Mouse (Mus musculus): ENCODE results near the gene Nmur1. TPM values are rescaled to one million over a fixed set of nuclear protein-coding genes. Genes with fewer than 3 reads are reported as not detected.
"Not testable (repeated sequence)": the region's sequence is repeated elsewhere in the genome, so short reads cannot be mapped to it uniquely, and the experiment has no call there.

Nmur1 gene
- 0.02 TPM for polyA plus RNA-seq (2012; fragmentation: generic; extraction: Trizol)
- long read RNA-seq, experiment 1: 0 reads
- long read RNA-seq, experiment 2: 0 reads

DNA sequence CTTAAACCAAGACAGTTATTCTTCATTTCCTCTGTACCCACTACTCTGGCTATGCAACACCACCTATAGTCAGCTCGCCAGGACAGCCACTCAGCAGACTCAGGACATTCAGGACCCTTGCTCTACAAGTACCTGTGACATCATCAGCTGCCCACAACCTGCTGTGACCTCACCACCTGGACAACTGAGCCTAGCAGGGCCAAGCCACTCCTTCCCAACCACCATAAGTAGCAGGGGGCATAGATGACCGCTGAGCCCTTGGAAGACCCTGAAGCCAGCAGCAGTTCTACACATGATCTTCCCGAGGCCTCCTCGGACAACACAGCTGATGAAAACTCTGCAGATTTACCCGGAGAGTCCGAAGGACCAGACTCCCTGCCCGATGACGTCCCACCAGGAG, at the start of gene Nmur1, which contains the start of gene Tex44:
Gene Nmur1, minus strand, starts transcription at position 101 of the 400 bp plus-strand sequence.
Gene Tex44, plus strand, starts transcription at position 202 of the 400 bp plus-strand sequence.
- TF ChIP-seq CEBPB (IDR thresholded peaks at IDR 0.05; ENCODE audit: low read depth) (no peak), MYOG (IDR thresholded peaks at IDR 0.05; ENCODE audit: control insufficient read depth, extremely low read depth, insufficient read length) (no peak), MAX (IDR thresholded peaks at IDR 0.05) (no peak), FOSL1 (IDR thresholded peaks at IDR 0.05; ENCODE audit: insufficient read depth, low read length, poor library complexity, severe bottlenecking) (no peak), CTCF (IDR thresholded peaks at IDR 0.05; ENCODE audit: control insufficient read depth, insufficient read depth, insufficient read length) (no peak), USF1 (IDR thresholded peaks at IDR 0.05; ENCODE audit: low read depth) (no peak), MYOD1 (IDR thresholded peaks at IDR 0.05; ENCODE audit: control insufficient read depth, insufficient read length, low read depth) (no peak)
- Histone ChIP-seq H3K4me3 (ENCODE audit: insufficient read depth, poor library complexity, severe bottlenecking) (no peak within 1 kb of the TSS), H3K79me2 (ENCODE audit: control insufficient read depth, insufficient read depth) (no peaks in the 10 kb centered on the region), H3ac (ENCODE audit: control insufficient read depth, insufficient read length, low read depth) (no peak within 1 kb of the TSS), H3K36me3 (ENCODE audit: control insufficient read depth, insufficient read depth) (no peaks in the 10 kb centered on the region), H3K27me3 (ENCODE audit: control insufficient read depth, insufficient read depth, insufficient read length) (no peaks in the 10 kb centered on the region), H3K79me3 (ENCODE audit: low read depth) (no peaks in the 10 kb centered on the region)

DNA sequence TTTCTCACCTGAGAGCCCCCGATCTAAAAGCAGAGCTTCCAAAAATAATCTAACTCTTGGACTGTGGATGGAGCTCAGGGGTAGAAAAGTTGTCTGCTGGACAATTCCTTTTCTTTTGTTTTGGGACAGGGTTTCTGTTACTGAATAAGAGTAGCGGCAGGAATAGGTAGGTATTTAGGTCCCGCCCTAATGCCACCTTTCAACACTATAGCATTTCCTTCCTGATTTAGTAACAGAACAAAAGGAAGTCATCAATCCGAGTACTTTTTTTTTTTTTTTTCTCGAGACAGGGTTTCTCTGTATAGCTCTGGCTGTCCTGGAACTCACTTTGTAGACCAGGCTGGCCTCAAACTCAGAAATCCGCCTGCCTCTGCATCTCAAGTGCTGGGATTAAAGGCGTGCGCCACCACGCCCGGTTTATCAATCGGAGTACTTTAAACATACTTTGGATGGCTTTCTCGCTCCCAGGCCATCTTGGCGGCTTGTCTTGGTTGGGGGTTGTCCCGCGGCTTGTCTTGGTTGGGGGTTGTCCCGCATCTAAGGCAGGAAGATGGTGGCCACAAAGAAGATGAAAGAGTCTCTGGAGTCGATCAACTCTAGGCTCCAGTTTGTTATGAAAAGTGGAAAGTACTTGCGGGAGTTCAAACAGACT, 47.2 kb upstream of the Nmur1 start:
- H3K79me3 ChIP-seq (ENCODE audit: low read depth): no peaks in the 10 kb centered on the region
- TF ChIP-seq MYOD1 (IDR thresholded peaks at IDR 0.05; ENCODE audit: control insufficient read depth, insufficient read length, low read depth) (no peak), CTCF (IDR thresholded peaks at IDR 0.05; ENCODE audit: control insufficient read depth, insufficient read depth, insufficient read length) (no peak), FOSL1 (IDR thresholded peaks at IDR 0.05; ENCODE audit: insufficient read depth, low read length, poor library complexity, severe bottlenecking) (no peak), MYOG (IDR thresholded peaks at IDR 0.05; ENCODE audit: control insufficient read depth, extremely low read depth, insufficient read length) (no peak), CEBPB (IDR thresholded peaks at IDR 0.05; ENCODE audit: low read depth) (no peak), MAX (IDR thresholded peaks at IDR 0.05) (no peak)
- no peaks in the 10 kb centered on the region for H3K36me3 ChIP-seq (ENCODE audit: control insufficient read depth, insufficient read depth)
- H3ac ChIP-seq (ENCODE audit: control insufficient read depth, insufficient read length, low read depth): no peak overlapping the region
- H3K4me3 ChIP-seq (ENCODE audit: insufficient read depth, poor library complexity, severe bottlenecking): no peak overlapping the region
- no peaks in the 10 kb centered on the region for H3K27me3 ChIP-seq (ENCODE audit: control insufficient read depth, insufficient read depth, insufficient read length)
- H3K79me2 ChIP-seq (ENCODE audit: control insufficient read depth, insufficient read depth): no peaks in the 10 kb centered on the region

GRCm38 (mm10) chr1:86472197-86472952, 46.3 kb upstream of the Nmur1 start:
- TF ChIP-seq MAX (IDR thresholded peaks at IDR 0.05) (peak; percentile 44), FOSL1 (IDR thresholded peaks at IDR 0.05; ENCODE audit: insufficient read depth, low read length, poor library complexity, severe bottlenecking) (no peak), USF1 (IDR thresholded peaks at IDR 0.05; ENCODE audit: low read depth) (no peak)
- no peaks in the 10 kb centered on the region for H3K79me3 ChIP-seq (ENCODE audit: low read depth)
- H3K36me3 ChIP-seq (ENCODE audit: control insufficient read depth, insufficient read depth): no peaks in the 10 kb centered on the region
- peak overlapping the region; percentile 22 for H3K4me3 ChIP-seq (ENCODE audit: insufficient read depth, poor library complexity, severe bottlenecking)
- H3ac ChIP-seq (ENCODE audit: control insufficient read depth, insufficient read length, low read depth): peak overlapping the region; percentile 71
- no peaks in the 10 kb centered on the region for H3K79me2 ChIP-seq (ENCODE audit: control insufficient read depth, insufficient read depth)
- H3K27me3 ChIP-seq (ENCODE audit: control insufficient read depth, insufficient read depth, insufficient read length): no peaks in the 10 kb centered on the region

DNA sequence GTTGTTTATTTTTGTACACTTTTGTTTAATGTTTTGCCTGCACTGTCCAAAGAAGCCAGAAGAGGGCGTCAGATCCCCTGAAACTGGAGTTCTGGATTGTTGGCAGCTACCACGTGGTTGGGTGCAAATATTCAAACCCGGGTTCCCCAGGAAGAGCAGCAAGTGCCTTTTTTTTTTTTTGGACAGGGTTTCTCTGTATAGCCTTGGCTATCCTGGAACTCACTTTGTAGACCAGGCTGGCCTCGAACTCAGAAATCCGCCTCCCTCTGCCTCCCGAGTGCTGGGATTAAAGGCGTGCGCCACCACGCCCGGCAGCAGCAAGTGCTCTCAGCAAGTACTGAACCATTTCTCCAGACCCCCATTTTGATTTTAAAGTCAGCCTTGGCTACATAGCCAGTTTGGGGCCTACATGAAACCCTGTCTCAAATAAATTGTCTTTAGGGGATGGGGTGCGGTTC, 45.5 kb upstream of the Nmur1 start:
- TF ChIP-seq MAX (IDR thresholded peaks at IDR 0.05) (peak; percentile 39), CTCF (IDR thresholded peaks at IDR 0.05; ENCODE audit: control insufficient read depth, insufficient read depth, insufficient read length) (peak; percentile 13), USF1 (IDR thresholded peaks at IDR 0.05; ENCODE audit: low read depth) (peak; percentile 61)
- H3K79me2 ChIP-seq (ENCODE audit: control insufficient read depth, insufficient read depth); H3K27me3 ChIP-seq (ENCODE audit: control insufficient read depth, insufficient read depth, insufficient read length); H3K36me3 ChIP-seq (ENCODE audit: control insufficient read depth, insufficient read depth); H3K79me3 ChIP-seq (ENCODE audit: low read depth): not testable (repeated sequence)
- Histone ChIP-seq H3K4me3 (ENCODE audit: insufficient read depth, poor library complexity, severe bottlenecking) (peak overlapping the region; percentile 22), H3ac (ENCODE audit: control insufficient read depth, insufficient read length, low read depth) (peak overlapping the region; percentile 71)

DNA sequence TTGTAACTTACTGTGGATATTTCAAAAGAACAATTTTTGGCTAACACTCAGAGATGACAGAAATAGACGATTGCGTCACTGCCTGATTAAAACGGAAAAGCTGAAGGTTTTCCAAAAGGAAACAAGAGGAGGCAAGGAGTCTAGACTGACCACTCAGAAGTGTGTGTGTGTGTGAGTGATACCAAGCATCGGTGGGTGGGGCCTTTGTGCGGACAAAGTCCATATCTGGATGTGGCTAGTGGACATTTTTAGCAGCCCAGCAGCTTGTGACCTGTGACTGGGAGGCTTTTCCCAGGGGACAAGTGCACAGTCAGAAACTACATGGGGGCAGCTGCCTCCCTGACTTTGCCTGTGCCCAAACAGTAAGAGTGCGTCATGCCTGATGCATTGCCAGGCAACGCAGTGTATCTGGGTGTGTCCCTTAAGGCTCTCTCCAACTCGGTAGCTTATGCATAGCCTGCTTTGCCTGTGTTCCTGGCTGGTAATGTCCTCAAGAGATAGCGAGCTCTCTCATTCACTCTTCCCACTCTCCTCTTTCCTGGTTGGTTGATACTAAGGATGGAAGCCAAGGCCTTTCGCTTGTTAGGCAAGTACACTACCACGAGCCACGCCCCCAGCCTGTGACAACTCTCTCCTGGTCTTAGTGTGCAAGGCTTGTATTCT, 44.6 kb upstream of the Nmur1 start:
- TF ChIP-seq USF1 (IDR thresholded peaks at IDR 0.05; ENCODE audit: low read depth) (peak; percentile 63), MYOD1 (IDR thresholded peaks at IDR 0.05; ENCODE audit: control insufficient read depth, insufficient read length, low read depth) (peak; percentile 79), CEBPB (IDR thresholded peaks at IDR 0.05; ENCODE audit: low read depth) (peak; percentile 92), MYOG (IDR thresholded peaks at IDR 0.05; ENCODE audit: control insufficient read depth, extremely low read depth, insufficient read length) (no peak), FOSL1 (IDR thresholded peaks at IDR 0.05; ENCODE audit: insufficient read depth, low read length, poor library complexity, severe bottlenecking) (no peak), MAX (IDR thresholded peaks at IDR 0.05) (peak; percentile 47), CTCF (IDR thresholded peaks at IDR 0.05; ENCODE audit: control insufficient read depth, insufficient read depth, insufficient read length) (no peak)
- Histone ChIP-seq H3K36me3 (ENCODE audit: control insufficient read depth, insufficient read depth) (no peaks in the 10 kb centered on the region), H3K79me3 (ENCODE audit: low read depth) (no peaks in the 10 kb centered on the region), H3K79me2 (ENCODE audit: control insufficient read depth, insufficient read depth) (no peaks in the 10 kb centered on the region), H3K4me3 (ENCODE audit: insufficient read depth, poor library complexity, severe bottlenecking) (peak overlapping the region; percentile 2), H3ac (ENCODE audit: control insufficient read depth, insufficient read length, low read depth) (peak overlapping the region; percentile 14), H3K27me3 (ENCODE audit: control insufficient read depth, insufficient read depth, insufficient read length) (no peaks in the 10 kb centered on the region)
